Mouse (Mus musculus) layer of hippocampus, postnatal 36 days (tissue): ENCODE results near the gene Eya2. TPM values are rescaled to one million over a fixed set of nuclear protein-coding genes. Genes with fewer than 3 reads are reported as not detected.
A peak's percentile ranks its signal among the peaks of the same experiment; 100 is the strongest.

ENCODE experiments used
- DNase-seq, 2 experiments: peaks; one replicate each; pipeline ENCODE4 v3.0.0; 2022
- total RNA-seq, 2 experiments: library from RNA; stranded (reverse); gene quantifications; 2 replicates each; pipeline ENCODE4 v1.2.3; 2021

The Eya2 gene
- total RNA-seq, 2 experiments from 2014 or later, result 2.5 to 3.2 TPM

- no peak for DNase-seq
Observed at GRCm38 (mm10) chr2:165595676-165596070, 841 bp downstream of the Eya2 start.

- no peak for DNase-seq
Observed at GRCm38 (mm10) chr2:165596141-165596540, 1.3 kb downstream of the Eya2 start.

GRCm38 (mm10) chr2:165597536-165597935 is 2.7 kb downstream of the Eya2 start:
- no peak for DNase-seq

- DNase-seq, result no peak
Observed at GRCm38 (mm10) chr2:165598139-165598538, 3.3 kb downstream of the Eya2 start.

- DNase-seq, result no peak
Observed at GRCm38 (mm10) chr2:165599566-165599965, 4.7 kb downstream of the Eya2 start.

GRCm38 (mm10) chr2:165600926-165601325 is 6.1 kb downstream of the Eya2 start:
- DNase-seq, result no peak

- no peak for DNase-seq
Observed at GRCm38 (mm10) chr2:165601605-165602004, 6.8 kb downstream of the Eya2 start.

- DNase-seq, result no peak
Observed at GRCm38 (mm10) chr2:165603775-165604174, 8.9 kb downstream of the Eya2 start.

GRCm38 (mm10) chr2:165611551-165612253 is 16.9 kb downstream of the Eya2 start:
- no peak for DNase-seq

GRCm38 (mm10) chr2:165613741-165614339 is 19.0 kb downstream of the Eya2 start:
- DNase-seq, result peak; percentile 30 to 50

GRCm38 (mm10) chr2:165621488-165621887 is 26.7 kb downstream of the Eya2 start:
- DNase-seq, result no peak

GRCm38 (mm10) chr2:165622596-165622995 is 27.8 kb downstream of the Eya2 start:
- DNase-seq, result no peak

GRCm38 (mm10) chr2:165626826-165627225 is 32.0 kb downstream of the Eya2 start:
- no peak for DNase-seq

- no peak for DNase-seq
Observed at GRCm38 (mm10) chr2:165627974-165628373, 33.1 kb downstream of the Eya2 start.

- DNase-seq, result no peak
Observed at GRCm38 (mm10) chr2:165629900-165630299, 35.1 kb downstream of the Eya2 start.

GRCm38 (mm10) chr2:165633011-165633785 is 38.4 kb downstream of the Eya2 start:
- DNase-seq, result no peak

GRCm38 (mm10) chr2:165634481-165634880 is 39.6 kb downstream of the Eya2 start:
- DNase-seq, result no peak

- DNase-seq, result no peak
Observed at GRCm38 (mm10) chr2:165639075-165639755, 44.4 kb downstream of the Eya2 start.

- peak in 1 of 2 experiments; percentile 15 for DNase-seq
Observed at GRCm38 (mm10) chr2:165641909-165642505, 47.2 kb downstream of the Eya2 start.

- DNase-seq, result no peak
Observed at GRCm38 (mm10) chr2:165643596-165643995, 48.8 kb downstream of the Eya2 start.

- DNase-seq, result no peak
Observed at GRCm38 (mm10) chr2:165644057-165644456, 49.2 kb downstream of the Eya2 start.

GRCm38 (mm10) chr2:165651031-165651430 is 56.2 kb downstream of the Eya2 start:
- no peak for DNase-seq
